Mouse (Mus musculus) G1E (cell line): Measurements from ENCODE around the gene Pfkfb3. TPM values are rescaled to one million over a fixed set of nuclear protein-coding genes. Genes with fewer than 3 reads are reported as not detected.

Source experiments
- ATAC-seq: 2 replicates; pipeline ENCODE4 v1.8.0; 2016; ENCODE audit warnings: mild to moderate bottlenecking; ENCODE audit not compliant: insufficient number of reproducible peaks, poor library complexity, low FRiP score, severe bottlenecking; ENCODE audit errors: extremely low read depth
- DNase-seq: peaks from one replicate; pipeline ENCODE4 v3.0.0; 2012; ENCODE audit warnings: low spot score
- H3K27me3 ChIP-seq: 2 replicates; pipeline ENCODE4 v1.6.1; 2012; ENCODE audit warnings: mild to moderate bottlenecking, low read length, inconsistent platforms; ENCODE audit not compliant: insufficient read depth
- H3K36me3 ChIP-seq: replicated peaks from 2 replicates; pipeline ENCODE3; 2012; ENCODE audit warnings: mild to moderate bottlenecking, inconsistent platforms
- H3K4me1 ChIP-seq: 2 replicates; pipeline ENCODE4 v1.6.1; 2012; ENCODE audit warnings: low read depth, low read length, inconsistent platforms, mixed read lengths; ENCODE audit not compliant: insufficient read depth
- H3K4me3 ChIP-seq: 2 replicates; pipeline ENCODE4 v1.5.1; 2012; ENCODE audit warnings: low read depth, mild to moderate bottlenecking, inconsistent platforms, low read length, moderate library complexity, mixed read lengths
- H3K9me3 ChIP-seq: replicated peaks from 2 replicates; pipeline ENCODE4 v1.6.1; 2012; ENCODE audit warnings: inconsistent platforms
- CTCF ChIP-seq: IDR thresholded peaks from 2 replicates; pipeline ENCODE4 v1.5.1; 2012; ENCODE audit warnings: low read depth, low read length, inconsistent platforms, mixed read lengths
- GATA1 ChIP-seq: IDR thresholded peaks from 2 replicates; pipeline ENCODE4 v1.6.1; 2012; ENCODE audit warnings: borderline replicate concordance, low read length, inconsistent platforms, mixed read lengths
- GATA2 ChIP-seq: IDR thresholded peaks from 2 replicates; pipeline ENCODE4 v1.6.1; 2012; ENCODE audit warnings: low read depth, low read length, inconsistent platforms, borderline replicate concordance
- POLR2AphosphoS5 ChIP-seq: IDR thresholded peaks from 2 replicates; pipeline ENCODE4 v1.6.1; 2012; ENCODE audit warnings: low read depth, low read length, inconsistent platforms; ENCODE audit not compliant: insufficient replicate concordance
- TAL1 ChIP-seq: conservative IDR thresholded peaks from 2 replicates; pipeline ENCODE4 v1.6.1; 2012; ENCODE audit warnings: low read depth, low read length, inconsistent platforms, mixed read lengths
- polyA plus RNA-seq: library from polyadenylated mRNA; stranded (reverse); fragments of >175 nt; gene quantifications from 2 replicates; pipeline ENCODE4 v1.2.3, GENCODE M21; 2012
- total RNA-seq, 2 experiments: library from RNA; stranded (forward) in 1 of 2; stranded (reverse) in 1 of 2; fragments of 200-1000 nt in 1 of 2; fragments of >200 nt in 1 of 2; fragmentation: Nextera tagmentation in 1 of 2; gene quantifications; 2 replicates each; pipeline ENCODE4 v1.2.3; 2014 to 2017

Gene Pfkfb3
- total and polyA plus RNA-seq, 3 experiments, result 1.1 TPM; not detected in 2

- no peaks in the 10 kb centered on the region for H3K4me1 ChIP-seq
- ATAC-seq, result no peak
- no peaks in the 10 kb centered on the region for H3K27me3 ChIP-seq
- no peak overlapping the region for H3K4me3 ChIP-seq
- H3K9me3 ChIP-seq, result no peaks in the 10 kb centered on the region
- H3K36me3 ChIP-seq, result no peaks in the 10 kb centered on the region
- TF ChIP-seq TAL1, result no peak
- no peak for TF ChIP-seq GATA1
- TF ChIP-seq CTCF, result no peak
- no peak for TF ChIP-seq GATA2
- TF ChIP-seq POLR2AphosphoS5, result no peak
- no peak for DNase-seq
These were observed 71.5 kb downstream of the Pfkfb3 start for GRCm38 (mm10) chr2:11482364-11482763.

- no peaks in the 10 kb centered on the region for H3K9me3 ChIP-seq
- H3K36me3 ChIP-seq, result no peaks in the 10 kb centered on the region
- H3K4me1 ChIP-seq, result no peaks in the 10 kb centered on the region
- ATAC-seq (no peak), DNase-seq (no peak)
- H3K4me3 ChIP-seq, result no peak overlapping the region
- TF ChIP-seq GATA2 (no peak), TAL1 (no peak), POLR2AphosphoS5 (no peak), CTCF (no peak), GATA1 (no peak)
- H3K27me3 ChIP-seq, result no peaks in the 10 kb centered on the region
These were observed 74.9 kb downstream of the Pfkfb3 start for GRCm38 (mm10) chr2:11478960-11479359.

- no peaks in the 10 kb centered on the region for H3K27me3 ChIP-seq
- TF ChIP-seq TAL1 (no peak), GATA1 (no peak), POLR2AphosphoS5 (no peak), CTCF (no peak), GATA2 (no peak)
- no peak overlapping the region for H3K4me3 ChIP-seq
- no peaks in the 10 kb centered on the region for H3K9me3 ChIP-seq
- H3K4me1 ChIP-seq, result no peaks in the 10 kb centered on the region
- ATAC-seq (no peak), DNase-seq (no peak)
- no peaks in the 10 kb centered on the region for H3K36me3 ChIP-seq
These were observed 78.6 kb downstream of the Pfkfb3 start for GRCm38 (mm10) chr2:11475316-11475715.

GRCm38 (mm10) chr2:11464661-11465099 lies 89.2 kb downstream of the Pfkfb3 start:
- no peaks in the 10 kb centered on the region for H3K9me3 ChIP-seq
- no peaks in the 10 kb centered on the region for H3K4me1 ChIP-seq
- TF ChIP-seq GATA2, result no peak
- no peak for TF ChIP-seq TAL1
- TF ChIP-seq CTCF, result no peak
- no peaks in the 10 kb centered on the region for H3K27me3 ChIP-seq
- no peak overlapping the region for H3K4me3 ChIP-seq
- H3K36me3 ChIP-seq, result no peaks in the 10 kb centered on the region
- ATAC-seq (no peak), DNase-seq (no peak)

GRCm38 (mm10) chr2:11460976-11461375 lies 92.9 kb downstream of the Pfkfb3 start:
- ATAC-seq (no peak), DNase-seq (no peak)
- Histone ChIP-seq H3K36me3 (no peaks in the 10 kb centered on the region), H3K27me3 (no peaks in the 10 kb centered on the region), H3K4me1 (no peaks in the 10 kb centered on the region), H3K9me3 (no peaks in the 10 kb centered on the region), H3K4me3 (no peak overlapping the region)
- TF ChIP-seq TAL1 (no peak), POLR2AphosphoS5 (no peak), CTCF (no peak), GATA2 (no peak), GATA1 (no peak)

- DNase-seq, result no peak
These were observed 95.4 kb downstream of the Pfkfb3 start for GRCm38 (mm10) chr2:11458494-11458893.

More at GRCm38 (mm10) chr2:11458494-11458893, 95.4 kb downstream of the Pfkfb3 start:
- no peak overlapping the region for H3K4me3 ChIP-seq
- ATAC-seq, result no peak
- H3K9me3 ChIP-seq, result no peaks in the 10 kb centered on the region
- no peaks in the 10 kb centered on the region for H3K4me1 ChIP-seq
- no peak for TF ChIP-seq TAL1
- no peak for TF ChIP-seq GATA2
- no peak for TF ChIP-seq CTCF
- no peak for TF ChIP-seq GATA1
- no peak for TF ChIP-seq POLR2AphosphoS5
- H3K36me3 ChIP-seq, result no peaks in the 10 kb centered on the region
- no peaks in the 10 kb centered on the region for H3K27me3 ChIP-seq
